ENCODE assay signal across 16 mouse cellular contexts in the genomic region with DNA sequence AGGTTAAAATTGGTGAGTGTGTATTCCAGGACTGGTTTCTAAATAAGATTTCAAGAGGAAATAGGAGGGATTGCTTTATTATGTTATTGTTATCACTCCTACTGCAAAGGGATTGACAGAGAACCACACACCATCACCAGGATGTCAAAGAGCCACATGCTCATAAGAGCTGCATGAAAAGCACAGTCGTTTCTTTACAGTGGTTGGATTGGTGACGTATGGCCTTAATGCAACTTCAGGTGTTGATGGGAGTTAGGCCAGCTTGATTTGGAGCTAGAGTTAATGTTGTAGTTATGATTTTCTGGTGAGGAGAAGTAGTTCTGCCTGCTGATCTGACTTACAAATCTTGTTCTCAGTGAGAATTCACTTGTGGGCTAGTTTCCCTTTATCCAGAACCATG.
"Had no signal": no experiment of that assay in that cellular context is flagged by ENCODE, and none has a peak within 500 bp of the region (broad histone marks: within the 10 kb centered on the region; RNA-seq: fewer than 3 reads in every experiment).

No protein-coding gene starts in this region.

- ATAC-seq: hindbrain, postnatal 0 days; intestine, embryonic 16.5 days had no signal

- DNase-seq: gastrocnemius, adult 2 months; gastrocnemius, postnatal 10 days; gastrocnemius, postnatal 25 days; heart, adult 18-20 months; heart, postnatal 14 days; heart, postnatal 36 days; kidney, adult 11 months; kidney, adult 2 months; kidney, adult 9 months; kidney, postnatal 14 days; kidney, postnatal 36 days; layer of hippocampus, adult 9-11 months; liver; liver, embryonic 13.5 days had no signal
